Mouse (Mus musculus): ENCODE measurements around the gene Trmt2b. TPM values are rescaled to one million over a fixed set of nuclear protein-coding genes. Genes with fewer than 3 reads are reported as not detected.
"Not testable (repeated sequence)": the region's sequence is repeated elsewhere in the genome, so short reads cannot be mapped to it uniquely, and the experiment has no call there.

Trmt2b gene
- polyA plus RNA-seq, 1 experiment from 2014 or later = 5.6 TPM

- Histone ChIP-seq H3K27ac (replicated peaks) (no peak overlapping the region), H3K4me1 (no peaks in the 10 kb centered on the region), H3K4me3 (no peak overlapping the region), H3K4me2 (replicated peaks) (no peak overlapping the region), H3K9me3 (no peaks in the 10 kb centered on the region), H3K36me3 (no peaks in the 10 kb centered on the region), H3K9ac (replicated peaks) (no peak overlapping the region), H3K27me3 (no peaks in the 10 kb centered on the region)
- ATAC-seq (replicated peaks) = no peak
- WGBS = 65% methylated on average over 7 of the region's 7 CpGs
Measured at GRCm38 (mm10) chrX:134211151-134211642, 65.6 kb downstream of the Trmt2b start.

- Histone ChIP-seq H3K4me1 (no peaks in the 10 kb centered on the region), H3K4me3 (no peak overlapping the region), H3K27me3 (no peaks in the 10 kb centered on the region), H3K4me2 (replicated peaks) (no peak overlapping the region), H3K36me3 (no peaks in the 10 kb centered on the region), H3K9me3 (no peaks in the 10 kb centered on the region), H3K9ac (replicated peaks) (no peak overlapping the region), H3K27ac (replicated peaks) (no peak overlapping the region)
- 87% methylated on average over 2 of the region's 2 CpGs for WGBS
- ATAC-seq (replicated peaks) = no peak
Measured at GRCm38 (mm10) chrX:134208491-134208890, 68.3 kb downstream of the Trmt2b start.

- not testable (repeated sequence) for H3K36me3 ChIP-seq; H3K4me1 ChIP-seq; H3K27me3 ChIP-seq; H3K27ac ChIP-seq (replicated peaks); H3K4me2 ChIP-seq (replicated peaks); ATAC-seq (replicated peaks); H3K9me3 ChIP-seq; H3K9ac ChIP-seq (replicated peaks); H3K4me3 ChIP-seq
- 94% methylated on average over 9 of the region's 9 CpGs for WGBS
Measured at GRCm38 (mm10) chrX:134187201-134187600, 89.6 kb downstream of the Trmt2b start, which contains the start of gene Arl13a. Gene Arl13a, plus strand, starts transcription at chrX:134187501.

GRCm38 (mm10) chrX:134174699-134175098, 102.1 kb downstream of the Trmt2b start:
- Histone ChIP-seq H3K9ac (replicated peaks) (no peak overlapping the region), H3K4me1 (no peaks in the 10 kb centered on the region), H3K4me2 (replicated peaks) (no peak overlapping the region), H3K9me3 (no peaks in the 10 kb centered on the region), H3K36me3 (no peaks in the 10 kb centered on the region), H3K27me3 (no peaks in the 10 kb centered on the region), H3K27ac (replicated peaks) (no peak overlapping the region), H3K4me3 (no peak overlapping the region)
- WGBS = 96% methylated on average over 1 of the region's 1 CpGs
- no peak for ATAC-seq (replicated peaks)

Other genes starting within 250 kb of the Trmt2b start
- gene Cstf2, start 217.8 kb downstream of the Trmt2b start, polyA plus RNA-seq (2015; fragmentation: Nextera tagmentation; extraction: Ambion mirVana) = 56.8 and 62.1 TPM in 2 replicates
- 0.17 and 0.29 TPM in 2 replicates for gene Xkrx, start 114.9 kb downstream of the Trmt2b start, polyA plus RNA-seq (2015; fragmentation: Nextera tagmentation; extraction: Ambion mirVana)
- not detected in 2 replicates for gene Arl13a, start 89.5 kb downstream of the Trmt2b start, polyA plus RNA-seq (2015; fragmentation: Nextera tagmentation; extraction: Ambion mirVana)
- not detected in 2 replicates for gene Nox1, start 55.0 kb downstream of the Trmt2b start, polyA plus RNA-seq (2015; fragmentation: Nextera tagmentation; extraction: Ambion mirVana)
- 111 and 123 TPM in 2 replicates for gene Tmem35a, start 18.2 kb upstream of the Trmt2b start, polyA plus RNA-seq (2015; fragmentation: Nextera tagmentation; extraction: Ambion mirVana)
- 14.0 and 14.4 TPM in 2 replicates for gene Cenpi, start 31.1 kb upstream of the Trmt2b start, polyA plus RNA-seq (2015; fragmentation: Nextera tagmentation; extraction: Ambion mirVana)
- gene Drp2, start 127.6 kb upstream of the Trmt2b start, polyA plus RNA-seq (2015; fragmentation: Nextera tagmentation; extraction: Ambion mirVana) = 14.2 and 16.8 TPM in 2 replicates
- gene Taf7l, start 199.5 kb upstream of the Trmt2b start, polyA plus RNA-seq (2015; fragmentation: Nextera tagmentation; extraction: Ambion mirVana) = not detected in 2 replicates

Data from forebrain, embryonic 15.5 days (tissue).